Mouse (Mus musculus) c-Kit-negative CD71-positive TER-119-positive erythroid progenitor cells, embryonic 14.5 days (primary cell): ENCODE measurements around the gene Prox2.
A peak's percentile ranks its signal among the peaks of the same experiment; 100 is the strongest.

Experiments
- DNase-seq: peaks from one replicate; pipeline ENCODE4 v3.0.0-alpha.2; 2013; ENCODE audit warnings: low read depth, low spot score

The Prox2 gene

GRCm38 (mm10) chr12:85094010-85094409 lies 16.5 kb downstream of the Prox2 start:
- no peak for DNase-seq

GRCm38 (mm10) chr12:85092214-85092613 lies 18.3 kb downstream of the Prox2 start:
- DNase-seq = peak; percentile 68

- DNase-seq = no peak
These were observed 19.4 kb downstream of the Prox2 start for GRCm38 (mm10) chr12:85091190-85091589.

- no peak for DNase-seq
These were observed 22.7 kb downstream of the Prox2 start for GRCm38 (mm10) chr12:85087845-85088244.

GRCm38 (mm10) chr12:85084941-85085340 lies 25.6 kb downstream of the Prox2 start:
- DNase-seq = no peak

- DNase-seq = no peak
These were observed 26.3 kb downstream of the Prox2 start for GRCm38 (mm10) chr12:85084257-85084656.

- no peak for DNase-seq
These were observed 33.5 kb downstream of the Prox2 start for GRCm38 (mm10) chr12:85077100-85077499.

GRCm38 (mm10) chr12:85071043-85071442 lies 39.5 kb downstream of the Prox2 start:
- no peak for DNase-seq

GRCm38 (mm10) chr12:85051218-85051617 lies 59.3 kb downstream of the Prox2 start:
- DNase-seq = no peak
